Mouse (Mus musculus) myocyte (in vitro differentiated cells): ENCODE data around the gene Vmn1r59.

Source experiments
- CEBPB ChIP-seq: IDR thresholded peaks from 2 replicates; pipeline ENCODE4 v1.6.1; 2011; ENCODE audit warnings: mild to moderate bottlenecking, moderate library complexity; ENCODE audit not compliant: poor library complexity, insufficient read depth, severe bottlenecking
- MAX ChIP-seq: IDR thresholded peaks from one replicate; pipeline ENCODE4 v1.6.1; 2011; ENCODE audit warnings: low read depth, mild to moderate bottlenecking, control low read depth
- MYOG ChIP-seq, 3 experiments: IDR thresholded peaks; one replicate each; pipeline ENCODE4 v1.6.1; 2011; ENCODE audit warnings: control low read depth in 2 of 3, low read depth in 2 of 3, mild to moderate bottlenecking in 2 of 3; ENCODE audit not compliant: insufficient read length in 2 of 3, control insufficient read depth in 1 of 3, insufficient read depth in 1 of 3
- POLR2A ChIP-seq: IDR thresholded peaks from one replicate; pipeline ENCODE4 v1.6.1; 2011; ENCODE audit warnings: low read depth, mild to moderate bottlenecking, control low read depth, moderate library complexity; ENCODE audit not compliant: insufficient read length
- POLR2AphosphoS2 ChIP-seq: IDR thresholded peaks from one replicate; pipeline ENCODE4 v1.6.1; 2011; ENCODE audit warnings: low read depth, control low read depth; ENCODE audit not compliant: insufficient read length
- SRF ChIP-seq: IDR thresholded peaks from one replicate; pipeline ENCODE4 v1.6.1; 2011; ENCODE audit warnings: low read depth; ENCODE audit not compliant: control insufficient read depth, insufficient read length
- TCF12 ChIP-seq: IDR thresholded peaks from one replicate; pipeline ENCODE4 v1.6.1; 2011; ENCODE audit warnings: mild to moderate bottlenecking, control low read depth; ENCODE audit not compliant: poor library complexity, insufficient read depth, severe bottlenecking
- USF1 ChIP-seq: IDR thresholded peaks from one replicate; pipeline ENCODE4 v1.6.1; 2011; ENCODE audit warnings: low read depth, mild to moderate bottlenecking, control low read depth, moderate library complexity

GRCm38 (mm10) chr7:5448627-5449026 lies 7.9 kb downstream of the Vmn1r59 start:
- TF ChIP-seq POLR2A, result no peak
- no peak for TF ChIP-seq USF1
- no peak for TF ChIP-seq MAX
- no peak for TF ChIP-seq TCF12
- TF ChIP-seq MYOG (IDR thresholded peaks at IDR 0.05; ENCODE audit: control insufficient read depth in 1 of 3, insufficient read depth in 1 of 3, insufficient read length in 2 of 3, low read depth in 2 of 3), result no peak
- TF ChIP-seq SRF, result no peak
- no peak for TF ChIP-seq POLR2AphosphoS2
- no peak for TF ChIP-seq CEBPB
